Mouse (Mus musculus) kidney, adult 2 months (tissue): Measurements from ENCODE around the gene Upk3bl. TPM values are rescaled to one million over a fixed set of nuclear protein-coding genes. Genes with fewer than 3 reads are reported as not detected.

Source experiments
- DNase-seq: peaks from one replicate; pipeline ENCODE4 v3.0.0; 2021
- H3K27ac ChIP-seq: fragments of 200-500 bp; 2 replicates; pipeline ENCODE4 v1.5.1; 2012; ENCODE audit warnings: low read depth, low read length, control low read depth, inconsistent platforms; ENCODE audit not compliant: insufficient read depth
- H3K27me3 ChIP-seq: fragments of 200-500 bp; replicated peaks from 2 replicates; pipeline ENCODE4 v1.6.1; 2012; ENCODE audit warnings: mild to moderate bottlenecking, moderate library complexity, low read length, inconsistent platforms; ENCODE audit not compliant: control insufficient read depth, insufficient read depth
- H3K36me3 ChIP-seq: fragments of 200-500 bp; 2 replicates; pipeline ENCODE4 v1.6.1; 2012; ENCODE audit warnings: mild to moderate bottlenecking, moderate library complexity, low read length, inconsistent platforms; ENCODE audit not compliant: control insufficient read depth, insufficient read depth
- H3K4me1 ChIP-seq: fragments of 200-500 bp; 2 replicates; pipeline ENCODE4 v1.6.1; 2011; ENCODE audit warnings: low read length; ENCODE audit not compliant: control insufficient read depth, insufficient read depth
- H3K4me3 ChIP-seq: fragments of 200-500 bp; 2 replicates; pipeline ENCODE4 v1.5.1; 2011; ENCODE audit warnings: mild to moderate bottlenecking, low read depth, low read length, control low read depth; ENCODE audit not compliant: insufficient read depth
- CTCF ChIP-seq: fragments of 200-500 bp; conservative IDR thresholded peaks from 2 replicates; pipeline ENCODE4 v1.5.1; 2011; ENCODE audit warnings: low read depth, mild to moderate bottlenecking, control low read depth, low read length, moderate library complexity, mixed read lengths; ENCODE audit not compliant: insufficient read depth, insufficient read length
- POLR2A ChIP-seq: fragments of 200-500 bp; IDR thresholded peaks from one replicate; pipeline ENCODE4 v1.6.1; 2011; ENCODE audit warnings: low read depth, low read length, control low read depth
- WGBS: fragments of 180-500 bp; shearing (Covaris S2); methylation state at CpG from one replicate; pipeline ENCODE4 v1.1.7; 2018; 5-methylcytosine and 5-hydroxymethylcytosine counted together
- polyA plus RNA-seq: library from polyadenylated mRNA; depleted of rRNA; stranded (reverse); fragments of >200 nt; gene quantifications from 2 replicates; pipeline ENCODE4 v1.2.3, GENCODE M21; 2012

Upk3bl gene
- polyA plus RNA-seq, 1 experiment = 0.52 TPM

DNA sequence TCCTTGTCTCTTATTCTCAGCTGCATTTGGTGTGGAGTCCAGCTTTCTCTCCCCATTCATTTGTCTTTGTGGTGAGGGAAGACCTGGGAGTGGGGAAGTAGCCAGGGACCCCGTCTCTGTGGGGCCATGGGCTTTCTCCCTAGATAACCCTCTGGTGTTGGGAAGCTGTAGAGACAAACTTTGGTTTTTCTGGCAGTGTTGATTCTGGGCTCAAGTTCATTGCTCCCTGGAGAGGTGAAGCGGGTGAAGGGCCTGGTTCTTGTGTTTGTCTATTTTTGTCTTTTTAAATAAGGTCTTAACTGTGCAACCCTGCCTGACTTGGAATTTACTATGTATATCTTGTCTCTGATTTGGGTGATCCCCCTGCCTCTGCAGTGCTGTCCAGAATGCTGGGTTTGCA, 35.6 kb upstream of the Upk3bl start:
- DNase-seq = no peak
- Histone ChIP-seq H3K4me1 (0 out of 2 replicates have a peak, but pooled peaks cover 2% of the 10 kb centered on the region), H3K27ac (no peak overlapping the region), H3K4me3 (no peak overlapping the region), H3K36me3 (no peaks in the 10 kb centered on the region), H3K27me3 (no peaks in the 10 kb centered on the region)
- WGBS = 79% methylated on average over 2 of the region's 2 CpGs
- TF ChIP-seq POLR2A = no peak
- TF ChIP-seq CTCF = no peak

DNA sequence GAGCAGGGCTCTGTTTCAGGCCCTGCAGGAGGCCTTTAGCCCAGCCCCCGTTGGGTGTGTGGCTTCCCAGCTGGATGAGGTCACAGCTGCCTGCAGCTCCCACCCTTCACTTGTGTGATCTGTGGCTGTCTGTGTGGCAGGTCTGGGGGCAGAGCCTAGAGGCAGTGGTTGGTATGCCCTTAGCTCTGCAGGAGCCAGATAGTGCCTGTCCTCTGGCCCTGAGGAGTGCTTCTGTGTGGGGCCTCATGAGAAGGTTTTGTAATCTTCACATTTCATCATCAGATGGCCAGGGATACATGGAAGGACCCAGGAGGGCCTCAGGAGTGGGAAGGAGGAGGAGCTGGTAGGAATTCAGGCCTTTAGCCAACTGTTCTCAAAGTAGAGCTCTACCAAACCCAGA, 34.4 kb upstream of the Upk3bl start:
- no peak for DNase-seq
- Histone ChIP-seq H3K27me3 (no peaks in the 10 kb centered on the region), H3K4me1 (0 out of 2 replicates have a peak, but pooled peaks cover 2% of the 10 kb centered on the region), H3K36me3 (no peaks in the 10 kb centered on the region), H3K4me3 (no peak overlapping the region), H3K27ac (no peak overlapping the region)
- WGBS = 29% methylated on average over 1 of the region's 1 CpGs
- TF ChIP-seq POLR2A (no peak), CTCF (no peak)

DNA sequence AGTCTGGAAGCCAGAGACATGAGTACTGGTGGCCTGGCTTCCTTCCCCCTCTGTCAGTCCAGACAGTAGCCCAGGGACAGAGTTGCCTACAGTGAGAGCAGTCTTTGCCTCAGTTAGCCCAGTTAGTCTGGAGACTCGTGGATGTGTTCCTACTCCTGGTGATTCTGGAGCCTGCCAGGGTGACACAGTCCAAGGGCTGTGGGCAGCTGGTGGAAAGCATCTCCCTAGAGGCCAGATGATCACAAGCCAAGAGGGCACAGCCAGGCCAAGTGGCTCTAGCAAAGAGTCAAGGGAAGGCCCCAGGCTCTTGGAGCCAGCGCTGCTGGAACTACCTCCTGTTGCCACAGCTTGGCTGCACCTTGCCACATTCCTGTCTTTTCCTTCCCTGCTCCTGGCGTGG, 28.6 kb upstream of the Upk3bl start:
- no peak for DNase-seq
- H3K27ac ChIP-seq = no peak overlapping the region
- H3K27me3 ChIP-seq = no peaks in the 10 kb centered on the region
- H3K4me1 ChIP-seq = no peaks in the 10 kb centered on the region
- 77% methylated on average over 3 of the region's 3 CpGs for WGBS
- no peak overlapping the region for H3K4me3 ChIP-seq
- TF ChIP-seq CTCF (no peak), POLR2A (no peak)
- H3K36me3 ChIP-seq = no peaks in the 10 kb centered on the region

DNA sequence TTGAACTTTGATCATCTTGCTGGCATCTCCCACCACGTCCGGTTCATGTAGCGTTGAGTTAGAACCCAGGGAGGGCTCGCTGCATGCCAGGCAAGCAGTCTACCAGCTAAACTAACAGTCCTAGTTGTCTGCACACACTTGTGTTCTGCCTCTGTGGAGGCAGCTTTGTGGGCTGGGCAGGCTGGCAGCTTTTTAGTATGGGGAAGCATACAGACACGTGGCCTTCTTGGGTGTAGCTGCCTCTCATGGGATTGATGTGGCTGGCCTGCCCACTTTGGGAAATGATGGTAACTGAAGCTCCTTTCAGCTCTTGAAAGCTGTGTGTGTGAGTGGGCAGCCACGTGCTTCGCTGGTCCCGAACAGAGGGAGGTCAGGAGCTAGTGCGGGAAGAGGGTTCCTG, 27.4 kb upstream of the Upk3bl start:
- no peaks in the 10 kb centered on the region for H3K36me3 ChIP-seq
- 76% methylated on average over 9 of the region's 9 CpGs for WGBS

DNA sequence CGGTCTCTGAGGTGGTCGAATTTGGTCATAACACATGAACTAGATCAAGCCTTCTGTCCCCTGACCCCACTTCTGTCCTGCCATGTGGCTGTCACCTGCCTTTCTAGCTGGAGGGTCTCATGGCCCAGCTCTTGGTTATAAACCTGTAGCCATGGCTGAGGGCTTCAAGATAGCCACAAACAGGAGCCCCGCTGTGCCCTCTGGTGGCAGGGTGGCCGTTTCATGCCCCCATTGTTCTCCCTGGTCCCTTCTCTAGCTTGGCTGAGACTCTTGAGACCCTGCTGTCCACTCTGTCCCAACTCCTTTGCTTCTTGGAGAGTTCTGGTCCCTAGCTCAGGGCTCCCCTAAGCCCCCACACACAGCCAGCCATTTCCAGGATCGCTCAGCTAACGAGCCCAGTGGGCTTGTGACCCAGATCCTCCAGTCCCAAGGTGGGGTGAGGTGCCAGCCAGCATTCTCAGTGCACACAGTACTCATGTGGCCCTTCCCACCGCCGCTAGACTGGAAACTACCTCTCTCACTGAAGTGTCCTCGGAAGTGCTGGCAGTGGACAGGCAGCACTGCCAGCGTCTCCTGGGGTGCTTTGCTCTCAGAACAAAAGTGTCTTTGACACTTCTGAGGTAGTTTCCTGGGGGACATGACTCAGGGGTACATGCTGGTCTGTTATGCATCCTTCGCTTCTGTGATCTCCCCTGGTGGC, 26.5 kb upstream of the Upk3bl start:
- Histone ChIP-seq H3K36me3 (no peaks in the 10 kb centered on the region), H3K4me1 (no peaks in the 10 kb centered on the region), H3K27ac (no peak overlapping the region), H3K4me3 (no peak overlapping the region), H3K27me3 (no peaks in the 10 kb centered on the region)
- 89% methylated on average over 11 of the region's 11 CpGs for WGBS
- no peak for TF ChIP-seq CTCF
- no peak for DNase-seq

More for the DNA sequence above, 27.4 kb upstream of the Upk3bl start:
- TF ChIP-seq POLR2A (no peak), CTCF (no peak)
- DNase-seq = no peak
- Histone ChIP-seq H3K27me3 (no peaks in the 10 kb centered on the region), H3K4me3 (no peak overlapping the region), H3K4me1 (no peaks in the 10 kb centered on the region), H3K27ac (no peak overlapping the region)

DNA sequence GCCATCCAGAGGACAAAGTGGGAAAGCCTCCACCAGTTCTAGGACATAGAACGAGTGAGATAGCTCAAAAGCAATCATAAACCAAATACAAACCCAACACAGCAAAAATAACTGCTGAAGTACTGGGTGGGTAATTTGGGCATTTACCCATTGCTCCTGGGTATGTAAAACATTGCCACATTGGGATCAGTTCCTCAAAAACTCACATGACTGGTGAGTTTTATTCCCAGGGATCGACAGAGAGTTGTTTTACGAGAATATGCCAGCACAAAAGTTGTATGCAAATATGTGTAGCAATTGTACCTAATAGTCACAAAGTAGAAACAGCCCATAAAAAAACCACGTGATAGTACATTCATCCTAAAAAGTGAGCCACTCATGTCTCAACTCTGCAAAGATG, 19.4 kb upstream of the Upk3bl start:
- WGBS = 61% methylated on average over 4 of the region's 4 CpGs
- no peaks in the 10 kb centered on the region for H3K36me3 ChIP-seq
- no peak for DNase-seq

DNA sequence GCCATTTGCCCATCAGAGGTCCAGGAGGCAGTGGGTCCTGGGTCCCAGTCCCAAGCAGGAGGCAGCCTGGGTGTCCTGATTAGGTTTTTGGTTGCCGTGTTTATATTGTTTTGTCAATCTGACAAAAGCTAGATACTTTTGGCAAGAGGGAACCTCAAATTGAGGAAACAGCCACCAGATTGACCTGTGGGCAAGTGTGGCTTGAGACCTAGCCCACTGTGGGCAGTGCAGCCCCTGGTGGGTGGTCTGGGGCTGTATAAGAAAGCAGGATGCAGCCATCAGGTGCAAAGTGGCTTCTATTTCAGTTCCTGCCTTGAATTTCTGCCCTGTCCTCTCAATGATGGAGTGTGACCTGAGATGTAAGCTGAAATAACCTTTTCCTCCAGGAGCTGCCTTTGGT, 19.0 kb upstream of the Upk3bl start:
- H3K36me3 ChIP-seq = no peaks in the 10 kb centered on the region
- H3K27me3 ChIP-seq = no peaks in the 10 kb centered on the region
- no peak overlapping the region for H3K27ac ChIP-seq
- no peaks in the 10 kb centered on the region for H3K4me1 ChIP-seq
- TF ChIP-seq CTCF (no peak), POLR2A (no peak)
- no peak for DNase-seq
- 83% methylated on average over 1 of the region's 1 CpGs for WGBS
- no peak overlapping the region for H3K4me3 ChIP-seq

More for the DNA sequence above, 19.4 kb upstream of the Upk3bl start:
- Histone ChIP-seq H3K27me3 (no peaks in the 10 kb centered on the region), H3K4me1 (no peaks in the 10 kb centered on the region), H3K4me3 (no peak overlapping the region), H3K27ac (no peak overlapping the region)
- TF ChIP-seq CTCF = no peak
- no peak for TF ChIP-seq POLR2A
